Mouse (Mus musculus) lung, adult 2 months (tissue): ENCODE data around the gene Grin2b.

Experiments used
- CTCF ChIP-seq: fragments of 200-500 bp; IDR thresholded peaks from 2 replicates; pipeline ENCODE4 v1.5.1; 2011; ENCODE audit warnings: mild to moderate bottlenecking, low read length, control low read depth; ENCODE audit not compliant: insufficient read depth
- POLR2A ChIP-seq: fragments of 200-500 bp; IDR thresholded peaks from 2 replicates; pipeline ENCODE4 v1.6.1; 2011; ENCODE audit warnings: low read depth, mild to moderate bottlenecking, control low read depth, low read length, borderline replicate concordance; ENCODE audit errors: extremely low read depth

GRCm38 (mm10) chr6:135959629-135960028 lies 213.7 kb downstream of the Grin2b start:
- no peak for TF ChIP-seq CTCF
- no peak for TF ChIP-seq POLR2A
